Mouse (Mus musculus) liver, postnatal 0 days (tissue): ENCODE results near the gene Nrg4. TPM values are rescaled to one million over a fixed set of nuclear protein-coding genes. Genes with fewer than 3 reads are reported as not detected.

Experiments
- ATAC-seq: fragments of 200-750 bp; cut with Nextera tagmentation; 2 replicates; pipeline ENCODE4 v1.8.0; 2017; ENCODE audit warnings: mild to moderate bottlenecking, moderate library complexity
- DNase-seq: peaks from one replicate; pipeline ENCODE4 v3.0.0-alpha.2; 2016
- H3K27ac ChIP-seq: fragments of 300-500 bp; sonication (generic); 2 replicates; pipeline ENCODE4 v1.5.1; 2014; ENCODE audit warnings: antibody characterized with exemption, moderate library complexity, mild to moderate bottlenecking, low read depth
- H3K27me3 ChIP-seq: fragments of 300-500 bp; sonication (generic); 2 replicates; pipeline ENCODE4 v1.6.1; 2014; ENCODE audit warnings: low read length, control low read depth, mixed read lengths; ENCODE audit not compliant: insufficient read depth
- H3K36me3 ChIP-seq: fragments of 300-500 bp; sonication (generic); replicated peaks from 2 replicates; pipeline ENCODE4 v1.6.1; 2014; ENCODE audit warnings: mild to moderate bottlenecking, control low read depth, low read length, moderate library complexity, mixed read lengths; ENCODE audit not compliant: insufficient read depth
- H3K4me1 ChIP-seq: fragments of 300-500 bp; sonication (generic); 2 replicates; pipeline ENCODE4 v1.6.1; 2014; ENCODE audit warnings: antibody characterized with exemption, mild to moderate bottlenecking, control low read depth; ENCODE audit not compliant: insufficient read depth
- H3K4me2 ChIP-seq: fragments of 300-500 bp; sonication (generic); 2 replicates; pipeline ENCODE4 v1.6.1; 2014; ENCODE audit warnings: low read depth, mild to moderate bottlenecking, low read length, moderate library complexity, mixed read lengths
- H3K4me3 ChIP-seq: fragments of 300-500 bp; sonication (generic); 2 replicates; pipeline ENCODE4 v1.5.1; 2014; ENCODE audit warnings: low read depth, low read length
- H3K9ac ChIP-seq: fragments of 300-500 bp; sonication (generic); replicated peaks from 2 replicates; pipeline ENCODE4 v1.6.1; 2014; ENCODE audit warnings: mild to moderate bottlenecking, moderate library complexity
- H3K9me3 ChIP-seq: fragments of 300-500 bp; sonication (generic); 2 replicates; pipeline ENCODE4 v1.6.1; 2016; ENCODE audit warnings: mild to moderate bottlenecking, control low read depth, low read length, mixed read lengths
- CTCF ChIP-seq: sonication (generic); IDR thresholded peaks from 2 replicates; pipeline ENCODE4 v1.5.1; 2016; ENCODE audit warnings: antibody characterized with exemption, low read depth
- EP300 ChIP-seq: IDR thresholded peaks from 2 replicates; pipeline ENCODE4 v1.6.1; 2016; ENCODE audit warnings: antibody characterized with exemption, low read depth, mild to moderate bottlenecking
- WGBS: fragments of 180-500 bp; shearing (Covaris S2); extraction: QIAGEN DNeasy Blood & Tissue Kit; methylation state at CpG from one replicate; pipeline ENCODE4 v1.1.7; 2014; ENCODE audit not compliant: insufficient replicate concordance; 5-methylcytosine and 5-hydroxymethylcytosine counted together
- polyA plus RNA-seq: library from polyadenylated mRNA; unstranded; fragments of >200 nt; fragmentation: Nextera tagmentation; extraction: Ambion mirVana; gene quantifications from 2 replicates; pipeline ENCODE4 v1.2.1, GENCODE M21; 2015

Nrg4 gene
- polyA plus RNA-seq, 1 experiment from 2014 or later, result 6.6 TPM

DNA sequence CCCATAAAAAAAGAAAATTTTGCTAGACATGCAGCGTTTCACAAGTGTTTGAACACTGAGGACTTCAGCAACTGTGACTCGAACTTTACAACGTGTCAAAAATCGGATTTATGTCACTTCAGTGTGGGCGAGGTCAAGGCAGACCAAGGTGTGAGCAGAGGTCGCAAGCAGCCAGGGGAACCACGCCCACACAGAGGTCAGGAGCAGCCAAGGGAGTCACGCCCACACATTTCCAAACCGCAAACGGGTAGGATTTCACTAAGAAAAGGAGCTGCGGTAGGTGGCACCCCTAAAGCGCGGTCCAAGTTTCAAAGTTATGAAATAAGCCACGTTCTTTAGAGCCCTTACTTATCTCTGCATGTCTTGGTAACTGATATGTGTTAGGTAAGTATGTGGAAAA is 43.1 kb downstream of the Nrg4 start:
- H3K4me2 ChIP-seq, result peak overlapping the region; percentile 46
- ATAC-seq, result peak; percentile 87

DNA sequence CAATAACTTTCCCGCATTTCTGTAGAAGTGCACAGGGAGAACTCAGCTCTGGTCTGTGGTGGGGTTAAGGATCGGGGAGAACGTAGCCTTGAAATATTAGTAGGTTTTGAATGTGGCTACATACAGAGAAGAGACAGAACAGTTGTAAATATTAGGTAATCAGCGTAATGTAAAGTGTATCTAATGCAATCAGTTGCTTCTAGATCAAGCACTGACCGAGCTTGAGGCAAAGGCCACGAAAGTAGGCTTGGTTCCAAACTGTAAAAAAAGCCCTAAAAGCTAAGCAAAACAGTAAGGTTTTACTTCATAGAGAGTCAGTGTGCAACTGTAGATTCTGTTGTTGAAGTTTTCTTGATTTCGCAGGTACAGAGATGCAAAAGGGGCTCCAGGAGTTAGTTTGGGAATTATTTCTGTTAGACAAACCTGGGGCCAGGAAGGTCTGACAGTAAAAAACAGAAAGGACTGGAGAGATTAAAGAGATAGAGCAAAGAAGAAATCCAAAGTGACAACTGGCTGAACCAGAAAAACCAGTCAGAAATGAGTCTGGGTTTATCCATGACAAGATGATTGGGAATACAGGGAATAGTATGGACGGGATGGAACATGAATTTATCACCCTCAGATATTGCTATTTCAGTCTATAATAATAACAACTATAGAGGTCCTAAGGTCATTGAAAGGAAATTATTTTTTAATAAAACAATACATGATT is 47.4 kb downstream of the Nrg4 start:
- Histone ChIP-seq H3K4me1 (peaks cover 9% of the 10 kb centered on the region; the same call in 1 of the 2 replicates), H3K36me3 (no peaks in the 10 kb centered on the region), H3K27ac (no peak overlapping the region), H3K9me3 (no peaks in the 10 kb centered on the region), H3K4me2 (no peak overlapping the region), H3K4me3 (no peak overlapping the region), H3K9ac (no peak overlapping the region), H3K27me3 (no peaks in the 10 kb centered on the region)
- TF ChIP-seq CTCF (no peak), EP300 (no peak)
- DNase-seq, result no peak
- WGBS, result 67% methylated on average over 8 of the region's 8 CpGs
- ATAC-seq, result no peak

More for the DNA sequence above, 43.1 kb downstream of the Nrg4 start:
- H3K4me1 ChIP-seq, result peaks cover 9% of the 10 kb centered on the region; the same call in 1 of the 2 replicates
- TF ChIP-seq CTCF (no peak), EP300 (peak; percentile 49; the same call in 1 of the 2 replicates)
- peak; percentile 80 for DNase-seq
- H3K27ac ChIP-seq, result 0 out of 2 replicates have a peak overlapping the region, but pooled peaks have one; percentile 4
- no peak overlapping the region for H3K9ac ChIP-seq
- no peaks in the 10 kb centered on the region for H3K36me3 ChIP-seq
- H3K27me3 ChIP-seq, result no peaks in the 10 kb centered on the region
- H3K9me3 ChIP-seq, result no peaks in the 10 kb centered on the region
- 3% methylated on average over 14 of the region's 14 CpGs for WGBS
- peak overlapping the region; percentile 24; the same call in 1 of the 2 replicates for H3K4me3 ChIP-seq

DNA sequence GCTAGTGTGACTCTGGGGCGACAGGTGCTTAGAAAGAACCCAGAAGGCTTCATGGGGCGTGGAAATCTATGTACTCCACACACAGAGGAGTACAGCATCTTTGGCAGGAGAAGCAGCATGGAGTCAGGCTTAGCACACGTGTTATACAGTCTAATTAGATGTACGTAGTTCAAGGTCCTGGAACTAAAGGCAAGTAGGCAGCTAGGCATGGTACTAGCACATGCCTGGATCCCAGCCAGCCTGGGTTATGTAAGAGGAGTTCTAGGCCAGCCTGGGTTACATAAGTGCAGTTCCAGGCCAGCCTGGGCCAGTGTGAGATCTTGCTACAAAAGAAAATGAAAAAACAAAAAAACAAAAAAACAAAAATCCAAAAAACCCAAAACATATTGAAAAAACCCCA is 49.1 kb downstream of the Nrg4 start:
- peaks cover 6% of the 10 kb centered on the region; the same call in 1 of the 2 replicates for H3K4me1 ChIP-seq
- DNase-seq, result peak; percentile 57
- 60% methylated on average over 4 of the region's 4 CpGs for WGBS
- H3K4me3 ChIP-seq, result no peak overlapping the region
- H3K27me3 ChIP-seq, result no peaks in the 10 kb centered on the region
- no peak for TF ChIP-seq EP300
- TF ChIP-seq CTCF, result no peak
- H3K27ac ChIP-seq, result no peak overlapping the region
- H3K9me3 ChIP-seq, result no peaks in the 10 kb centered on the region
- H3K9ac ChIP-seq, result no peak overlapping the region
- ATAC-seq, result peak; percentile 36; the same call in 1 of the 2 replicates
- H3K36me3 ChIP-seq, result no peaks in the 10 kb centered on the region
- no peak overlapping the region for H3K4me2 ChIP-seq

DNA sequence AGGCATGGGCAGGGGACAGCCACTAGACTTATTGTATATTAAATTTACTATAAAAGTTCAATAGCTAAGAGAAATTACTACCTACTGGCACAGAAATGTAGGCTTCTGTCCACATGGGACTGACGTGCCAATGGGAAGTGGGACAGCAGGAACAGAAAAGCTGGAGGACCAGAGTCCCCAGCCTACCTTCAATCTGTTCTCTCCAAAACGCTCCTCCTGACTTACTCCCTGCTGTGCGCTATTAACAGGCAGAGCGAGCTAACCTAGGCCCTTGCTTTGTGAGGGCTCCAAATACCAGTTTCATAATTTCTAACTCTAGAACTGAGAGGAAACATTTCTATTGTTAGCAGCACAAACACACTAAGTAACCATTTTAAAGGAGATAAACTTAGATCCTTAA is 52.7 kb downstream of the Nrg4 start:
- Histone ChIP-seq H3K4me3 (no peak overlapping the region), H3K36me3 (no peaks in the 10 kb centered on the region), H3K9ac (no peak overlapping the region), H3K4me1 (no peaks in the 10 kb centered on the region; the same call in 1 of the 2 replicates), H3K27ac (no peak overlapping the region), H3K27me3 (no peaks in the 10 kb centered on the region), H3K4me2 (no peak overlapping the region), H3K9me3 (no peaks in the 10 kb centered on the region)
- ATAC-seq (no peak), DNase-seq (no peak)
- TF ChIP-seq EP300, result no peak
- no peak for TF ChIP-seq CTCF
- 75% methylated on average over 4 of the region's 4 CpGs for WGBS

DNA sequence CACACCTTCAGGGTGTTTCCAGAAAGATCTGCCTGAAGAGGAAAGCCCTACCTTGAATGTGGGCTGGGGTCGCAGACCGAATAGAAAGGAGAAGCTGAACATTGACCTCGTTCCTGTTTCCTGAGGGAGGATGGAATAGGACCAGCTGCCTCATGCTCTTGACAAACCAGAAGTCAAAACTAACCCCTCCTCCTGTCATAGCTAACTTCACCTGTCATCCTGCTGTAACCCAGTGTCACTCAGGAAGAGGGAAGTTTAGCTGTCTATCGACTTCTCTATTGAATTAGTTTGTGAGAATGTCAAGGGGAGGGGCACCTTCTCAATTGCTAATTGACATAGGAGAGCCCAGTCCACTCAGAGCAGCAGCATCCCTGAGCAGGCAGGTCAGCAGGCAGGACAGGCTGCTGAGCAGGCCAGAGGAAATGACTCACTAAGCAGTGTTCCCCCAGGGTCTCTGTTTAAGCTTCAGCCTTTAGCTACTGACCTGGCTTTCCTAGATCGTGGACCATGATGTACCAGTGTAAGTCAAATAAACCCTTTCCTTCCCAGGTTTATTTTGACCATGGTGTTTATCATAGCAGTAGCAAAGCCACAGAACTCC is 54.6 kb downstream of the Nrg4 start:
- no peak overlapping the region for H3K9ac ChIP-seq
- H3K4me1 ChIP-seq, result no peaks in the 10 kb centered on the region
- no peak for TF ChIP-seq CTCF
- TF ChIP-seq EP300, result no peak
- H3K27me3 ChIP-seq, result no peaks in the 10 kb centered on the region
- no peaks in the 10 kb centered on the region for H3K9me3 ChIP-seq
- H3K36me3 ChIP-seq, result no peaks in the 10 kb centered on the region
- no peak overlapping the region for H3K4me2 ChIP-seq
- H3K27ac ChIP-seq, result no peak overlapping the region
- DNase-seq (no peak), ATAC-seq (no peak)
- WGBS, result 23% methylated on average over 5 of the region's 5 CpGs
- no peak overlapping the region for H3K4me3 ChIP-seq

DNA sequence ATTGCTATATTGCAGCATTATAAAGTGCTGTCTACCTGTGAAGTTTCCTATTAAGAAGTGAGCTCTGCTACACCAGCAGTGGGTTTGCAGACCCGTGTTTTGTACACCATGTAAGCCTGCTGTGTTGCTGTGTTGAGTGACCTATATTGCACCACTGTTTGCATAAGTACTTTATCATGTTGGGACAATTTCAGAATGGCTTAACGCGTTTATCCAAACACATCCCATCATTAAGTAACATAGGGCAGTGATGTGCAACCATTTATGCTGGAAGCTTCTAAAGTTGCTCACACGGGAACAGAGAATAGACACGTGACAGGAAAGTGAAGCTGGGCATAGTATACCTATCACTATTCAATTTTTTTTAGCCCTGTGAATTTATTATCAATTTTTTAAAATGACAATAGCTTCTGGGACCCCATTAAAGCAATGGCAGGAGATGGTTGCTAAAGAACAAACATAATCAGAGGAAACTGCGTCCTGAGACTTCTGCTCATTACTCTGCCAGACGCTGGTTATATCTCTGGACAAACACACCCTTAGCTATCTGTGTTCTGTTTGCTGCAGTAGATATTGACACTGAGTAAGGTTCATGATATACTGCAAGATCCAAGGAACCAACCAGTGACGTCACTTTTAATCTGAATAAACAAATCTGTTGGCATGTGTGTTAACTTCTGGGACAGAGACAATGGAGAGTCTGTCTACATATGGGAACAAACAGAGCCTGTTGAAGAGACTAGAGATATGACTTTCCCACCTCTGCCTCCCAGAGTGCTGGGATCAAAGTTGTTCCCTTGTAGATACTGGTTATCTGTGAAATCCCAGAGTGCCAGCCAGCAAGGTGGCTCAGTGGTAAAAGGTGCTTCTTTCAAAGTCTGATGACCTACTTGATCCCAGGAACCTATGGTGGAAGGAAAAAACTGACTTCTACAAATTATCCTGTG is 62.0 kb downstream of the Nrg4 start:
- H3K9ac ChIP-seq, result no peak overlapping the region
- no peaks in the 10 kb centered on the region for H3K9me3 ChIP-seq
- H3K4me2 ChIP-seq, result no peak overlapping the region
- H3K4me3 ChIP-seq, result no peak overlapping the region
- no peak for DNase-seq
- no peaks in the 10 kb centered on the region for H3K4me1 ChIP-seq
- H3K36me3 ChIP-seq, result no peaks in the 10 kb centered on the region
- ATAC-seq, result peak; percentile 95
- H3K27me3 ChIP-seq, result no peaks in the 10 kb centered on the region
- peak overlapping the region; percentile 62 for H3K27ac ChIP-seq
- 51% methylated on average over 8 of the region's 8 CpGs for WGBS
- TF ChIP-seq CTCF, result no peak
- TF ChIP-seq EP300, result peak; percentile 38; the same call in 1 of the 2 replicates
